8 mouse cellular contexts compared by ENCODE assay signal in genomic region chrX:159255123-159255978, GRCm38 (mm10). TPM values are rescaled to one million over a fixed set of nuclear protein-coding genes. Genes with fewer than 3 reads are reported as not detected.
A peak's percentile ranks its signal among the peaks of the same experiment; 100 is the strongest.
DNase-seq lines count a peak whose midpoint lies in the region; ATAC-seq lines count a peak whose summit lies in the region.

No protein-coding gene starts in this region.

- intact Hi-C loops in left cerebral cortex, postnatal 14 days (cut with DNase I): no loop called here

- peak; percentile 72 for ATAC-seq in common myeloid progenitor, adult 5-6 weeks (replicated peaks; ENCODE audit: low read depth, poor library complexity, severe bottlenecking)
- ATAC-seq in megakaryocyte-erythroid progenitor cell, adult 5-6 weeks (replicated peaks; ENCODE audit: low FRiP score, low TSS enrichment, poor library complexity, severe bottlenecking): peak; percentile 84

- peak; percentile 86 for DNase-seq in adipocyte (ENCODE audit: low spot score)
- DNase-seq in gastrocnemius, adult 8-10 months (ENCODE audit: low spot score in 2 of 2): peak; percentile 80
- peak; percentile 91 for DNase-seq in induced T-regulatory cell, adult 2 months (ENCODE audit: low read depth)
- peak; percentile 71 to 84 for DNase-seq in left cerebral cortex, postnatal 14 days (ENCODE audit: low spot score in 2 of 2)
- peak; percentile 80 for DNase-seq in right cerebral cortex, postnatal 14 days
- DNase-seq in urinary bladder, postnatal 25 days (ENCODE audit: low spot score): peak; percentile 72

RNA-seq across cellular contexts. Expression of gene Rps6ka3, which starts 45.2 kb away (rescaled TPM):
- 41.2 and 60.5 TPM in 2 replicates for total RNA-seq in common myeloid progenitor, adult 5-6 weeks (2017)
- total RNA-seq in gastrocnemius, adult 8-10 months (2022): 10 to 100 TPM; 43.2 to 61.1 (median 49.8) TPM
- total RNA-seq in left cerebral cortex, postnatal 14 days (2021): 10 to 100 TPM; 49.3 to 49.9 TPM
- 25.3 and 29.6 TPM in 2 replicates for total RNA-seq in megakaryocyte-erythroid progenitor cell, adult 5-6 weeks (2014; fragmentation: Nextera tagmentation)
- 21.0 and 33.1 TPM in 2 replicates for total RNA-seq in megakaryocyte-erythroid progenitor cell, adult 5-6 weeks (2017)

Comparison
In these comparisons a context has a peak if more than half of its experiments do, and no peak if none do; other contexts are left out.
1. Peak in every context shown above with its lines: DNase-seq and ATAC-seq.